Mouse (Mus musculus): Measurements from ENCODE around the gene Fgf11.

The Fgf11 gene

GRCm38 (mm10) chr11:69801379-69801977 lies at the start of gene Fgf11:
Fgf11 (minus strand) TSS chr11:69801857.
- DNase-seq, result peak; percentile 26 to 33

GRCm38 (mm10) chr11:69850754-69851153 lies 49.1 kb upstream of the Fgf11 start:
- DNase-seq, result peak in 1 of 2 experiments; percentile 31

GRCm38 (mm10) chr11:69849884-69850283 lies 48.2 kb upstream of the Fgf11 start:
- DNase-seq, result no peak

GRCm38 (mm10) chr11:69849128-69849527 lies 47.5 kb upstream of the Fgf11 start:
- DNase-seq, result no peak

GRCm38 (mm10) chr11:69848021-69848420 lies 46.4 kb upstream of the Fgf11 start:
- DNase-seq, result no peak

GRCm38 (mm10) chr11:69846738-69847688 lies 45.4 kb upstream of the Fgf11 start:
- DNase-seq, result no peak

GRCm38 (mm10) chr11:69846198-69846680 lies 44.6 kb upstream of the Fgf11 start, which contains the start of gene Plscr3:
Plscr3 (plus strand) TSS chr11:69846376.
- peak; percentile 93 for DNase-seq

- DNase-seq, result no peak
Observed at GRCm38 (mm10) chr11:69838714-69839104, 37.1 kb upstream of the Fgf11 start.

- DNase-seq, result peak; percentile 91 to 94
Observed at GRCm38 (mm10) chr11:69837952-69838713, 36.5 kb upstream of the Fgf11 start, which contains the start of gene Tmem256. Tmem256 (plus strand) TSS chr11:69838514.

GRCm38 (mm10) chr11:69837604-69837951 lies 35.9 kb upstream of the Fgf11 start, which contains the start of gene Nlgn2:
Nlgn2 (minus strand) TSS chr11:69837784.
- DNase-seq, result no peak

GRCm38 (mm10) chr11:69836703-69837576 lies 35.3 kb upstream of the Fgf11 start:
- no peak for DNase-seq

GRCm38 (mm10) chr11:69835966-69836335 lies 34.3 kb upstream of the Fgf11 start:
- no peak for DNase-seq

- DNase-seq, result no peak
Observed at GRCm38 (mm10) chr11:69835326-69835965, 33.8 kb upstream of the Fgf11 start.

- peak; percentile 57 to 66 for DNase-seq
Observed at GRCm38 (mm10) chr11:69834001-69834549, 32.4 kb upstream of the Fgf11 start.

- no peak for DNase-seq
Observed at GRCm38 (mm10) chr11:69833554-69833953, 31.9 kb upstream of the Fgf11 start.

- no peak for DNase-seq
Observed at GRCm38 (mm10) chr11:69828832-69829231, 27.2 kb upstream of the Fgf11 start.

GRCm38 (mm10) chr11:69823456-69823855 lies 21.8 kb upstream of the Fgf11 start:
- DNase-seq, result no peak

GRCm38 (mm10) chr11:69822080-69822479 lies 20.4 kb upstream of the Fgf11 start, which contains the start of gene Spem1:
Spem1 (minus strand) TSS chr11:69822180.
- DNase-seq, result no peak

- no peak for DNase-seq
Observed at GRCm38 (mm10) chr11:69818871-69819270, 17.2 kb upstream of the Fgf11 start.

GRCm38 (mm10) chr11:69818365-69818764 lies 16.7 kb upstream of the Fgf11 start, which contains the start of gene Spem2:
Spem2 (minus strand) TSS chr11:69818465.
- DNase-seq, result no peak

- no peak for DNase-seq
Observed at GRCm38 (mm10) chr11:69816520-69816919, 14.9 kb upstream of the Fgf11 start.
